9 mouse cellular contexts compared by ENCODE assay signal in genomic region chr11:16831974-16832464, GRCm38 (mm10).
DNase-seq lines count a peak whose midpoint lies in the region; ATAC-seq and TF ChIP-seq lines count a peak whose summit lies in the region.
"Had no signal": no experiment of that assay in that cellular context is flagged by ENCODE, and none has a peak within 500 bp of the region (broad histone marks: within the 10 kb centered on the region; RNA-seq: fewer than 3 reads in every experiment).

No protein-coding gene starts in this region.

- TF ChIP-seq CTCF in hindbrain, postnatal 0 days (IDR thresholded peaks at IDR 0.05; ENCODE audit: low read depth): no peak
- no peak for TF ChIP-seq CTCF in midbrain, postnatal 0 days (IDR thresholded peaks at IDR 0.05)

- H3K36me3 ChIP-seq in heart, embryonic 10.5 days: no peaks in the 10 kb centered on the region
- H3K36me3 ChIP-seq in embryonic facial prominence, embryonic 13.5 days: no peaks in the 10 kb centered on the region
- H3K36me3 ChIP-seq in hindbrain, postnatal 0 days (ENCODE audit: insufficient read depth, low read length): no peaks in the 10 kb centered on the region
- H3K36me3 ChIP-seq in midbrain, postnatal 0 days (ENCODE audit: insufficient read depth, low read length): no peaks in the 10 kb centered on the region
- H3K36me3 ChIP-seq: limb, embryonic 12.5 days had no signal

- H3K4me2 ChIP-seq in embryonic facial prominence, embryonic 13.5 days: no peak overlapping the region
- peak overlapping the region; percentile 3; the same call in 1 of the 2 replicates for H3K4me2 ChIP-seq in hindbrain, postnatal 0 days (ENCODE audit: low read depth, low read length)
- H3K4me2 ChIP-seq in midbrain, postnatal 0 days (ENCODE audit: low read depth, low read length, poor library complexity, severe bottlenecking): no peak overlapping the region
- H3K4me2 ChIP-seq: limb, embryonic 12.5 days had no signal

- no peaks in the 10 kb centered on the region for H3K4me1 ChIP-seq in heart, embryonic 10.5 days
- peaks cover 26% of the 10 kb centered on the region for H3K4me1 ChIP-seq in embryonic facial prominence, embryonic 13.5 days
- H3K4me1 ChIP-seq in hindbrain, postnatal 0 days (ENCODE audit: insufficient read depth, low read length): peaks cover 4% of the 10 kb centered on the region; the same call in 1 of the 2 replicates
- H3K4me1 ChIP-seq in midbrain, postnatal 0 days (ENCODE audit: insufficient read depth, low read length): no peaks in the 10 kb centered on the region

- ATAC-seq in embryonic facial prominence, embryonic 13.5 days (ENCODE audit: insufficient number of reproducible peaks, insufficient read depth, low FRiP score, low TSS enrichment, low read depth): 0 out of 2 replicates have a peak, but pooled peaks have one; percentile 56
- ATAC-seq in hindbrain, postnatal 0 days: peak; percentile 95
- peak; percentile 79 for ATAC-seq in midbrain, postnatal 0 days (ENCODE audit: low FRiP score)
- no peak for ATAC-seq in megakaryocyte progenitor cell, adult 5-6 weeks (replicated peaks; ENCODE audit: poor library complexity)

- H3K27me3 ChIP-seq in heart, embryonic 10.5 days (ENCODE audit: insufficient read depth, poor library complexity, severe bottlenecking): peaks cover 3% of the 10 kb centered on the region; the same call in 1 of the 2 replicates
- H3K27me3 ChIP-seq in embryonic facial prominence, embryonic 13.5 days: no peaks in the 10 kb centered on the region
- no peaks in the 10 kb centered on the region for H3K27me3 ChIP-seq in hindbrain, postnatal 0 days (ENCODE audit: insufficient read depth, low read length)
- no peaks in the 10 kb centered on the region for H3K27me3 ChIP-seq in midbrain, postnatal 0 days (ENCODE audit: insufficient read depth, low read length)
- H3K27me3 ChIP-seq: limb, embryonic 12.5 days had no signal

- no peaks in the 10 kb centered on the region for H3K9me3 ChIP-seq in heart, embryonic 10.5 days
- H3K9me3 ChIP-seq in embryonic facial prominence, embryonic 13.5 days: no peaks in the 10 kb centered on the region
- no peaks in the 10 kb centered on the region for H3K9me3 ChIP-seq in hindbrain, postnatal 0 days (ENCODE audit: low read length)
- no peaks in the 10 kb centered on the region for H3K9me3 ChIP-seq in midbrain, postnatal 0 days (ENCODE audit: low read length)
- H3K9me3 ChIP-seq: limb, embryonic 12.5 days had no signal

- H3K27ac ChIP-seq in heart, embryonic 10.5 days: no peak overlapping the region
- H3K27ac ChIP-seq in embryonic facial prominence, embryonic 13.5 days: peak overlapping the region; percentile 52
- peak overlapping the region; percentile 79 for H3K27ac ChIP-seq in hindbrain, postnatal 0 days
- 0 out of 2 replicates have a peak overlapping the region, but pooled peaks have one; percentile 12 for H3K27ac ChIP-seq in midbrain, postnatal 0 days (ENCODE audit: low read depth, low read length)
- H3K27ac ChIP-seq: limb, embryonic 12.5 days had no signal

- peak; percentile 38 to 42 for DNase-seq in heart, postnatal 10 days
- no peak for DNase-seq in heart, embryonic 10.5 days (ENCODE audit: low spot score)
- DNase-seq in hindbrain, postnatal 0 days (ENCODE audit: low spot score): peak; percentile 80
- DNase-seq in midbrain, postnatal 0 days (ENCODE audit: low spot score): peak; percentile 84
- DNase-seq in yolk sac, embryonic 10.5 days (ENCODE audit: low spot score): no peak
- DNase-seq in embryo, embryonic 10.5 days (ENCODE audit: low spot score): no peak

- no peak overlapping the region for H3K9ac ChIP-seq in embryonic facial prominence, embryonic 13.5 days
- H3K9ac ChIP-seq in hindbrain, postnatal 0 days (replicated peaks; ENCODE audit: low read length): no peak overlapping the region
- H3K9ac ChIP-seq in midbrain, postnatal 0 days (replicated peaks; ENCODE audit: low read length, poor library complexity, severe bottlenecking): no peak overlapping the region
- H3K9ac ChIP-seq: limb, embryonic 12.5 days had no signal

- intact Hi-C loops in heart, postnatal 10 days (cut with DNase I): no loop called here

- H3K4me3 ChIP-seq in heart, embryonic 10.5 days: no peak overlapping the region
- no peak overlapping the region for H3K4me3 ChIP-seq in embryonic facial prominence, embryonic 13.5 days
- H3K4me3 ChIP-seq in hindbrain, postnatal 0 days (ENCODE audit: low read length): no peak overlapping the region
- no peak overlapping the region for H3K4me3 ChIP-seq in midbrain, postnatal 0 days (ENCODE audit: low read depth, low read length)
- H3K4me3 ChIP-seq: limb, embryonic 12.5 days had no signal

- 82% methylated on average over 5 of the region's 5 CpGs for WGBS in heart, embryonic 10.5 days
- 38% methylated on average over 5 of the region's 5 CpGs for WGBS in embryonic facial prominence, embryonic 13.5 days
- 44% methylated on average over 5 of the region's 5 CpGs for WGBS in hindbrain, postnatal 0 days
- WGBS in midbrain, postnatal 0 days: 39% methylated on average over 5 of the region's 5 CpGs

Comparison
In these comparisons a context has a peak if more than half of its experiments do, and no peak if none do; other contexts are left out.
1. DNase-seq: peak in heart, postnatal 10 days (2 of 2), hindbrain, postnatal 0 days (single experiment) and midbrain, postnatal 0 days (single experiment); none in heart, embryonic 10.5 days (single experiment), yolk sac, embryonic 10.5 days (single experiment) and embryo, embryonic 10.5 days (single experiment).